Mouse (Mus musculus): ENCODE measurements at regions not wholly inside any gene's neighbourhood (a gene's known extent, or its start where the extent isn't known, plus 50 kb on each side); places are given as distances from the start of the nearest gene placed in this dataset.

DNA sequence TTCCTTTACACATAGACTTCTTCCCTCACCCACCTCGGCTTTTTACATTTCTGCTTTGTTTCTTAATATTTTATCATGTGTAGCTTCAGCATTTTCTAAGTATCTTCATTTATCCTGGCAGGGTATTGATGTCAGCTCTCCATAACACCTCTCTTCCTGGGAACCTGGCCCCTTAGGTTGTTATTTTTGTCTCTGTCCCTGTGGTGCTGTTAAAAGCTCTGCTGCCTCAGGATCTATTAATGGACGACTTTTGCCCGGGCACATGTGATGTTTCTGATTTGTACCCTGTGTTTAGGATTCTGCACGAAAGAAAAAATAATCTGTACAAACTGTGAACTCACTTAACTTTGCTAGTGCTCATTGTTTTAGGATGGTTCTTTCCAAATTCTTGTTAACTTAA, 81.4 kb upstream of the Syt1 start:
- no peak for TF ChIP-seq CTCF (IDR thresholded peaks at IDR 0.05; ENCODE audit: borderline replicate concordance, insufficient read depth, low read depth, low read length)
- TF ChIP-seq POLR2A (IDR thresholded peaks at IDR 0.05; ENCODE audit: borderline replicate concordance, insufficient read depth, low read length), result no peak
